Comparison of ENCODE assay signal across 9 mouse cellular contexts in the genomic region with DNA sequence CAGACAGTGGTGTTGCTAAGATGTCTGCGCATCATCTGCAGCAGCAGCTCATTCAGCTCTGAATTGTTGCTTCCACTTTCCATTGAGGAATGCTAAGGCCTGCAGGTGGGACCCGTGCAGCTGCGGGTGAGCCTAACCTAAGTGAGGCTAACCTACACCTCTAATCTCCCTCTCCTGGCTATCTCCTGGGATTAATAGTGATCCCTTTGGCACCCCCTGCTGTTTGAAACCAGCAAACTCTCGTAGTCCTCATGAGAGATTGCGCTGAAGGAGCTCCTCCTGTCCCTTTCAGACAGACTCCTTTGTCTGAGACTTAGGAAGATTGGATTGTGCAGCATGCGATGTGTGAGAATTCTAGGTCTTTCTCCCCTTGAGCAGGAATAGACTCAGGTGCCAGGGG.
DNase-seq lines count a peak whose midpoint lies in the region; ATAC-seq and TF ChIP-seq lines count a peak whose summit lies in the region.
"Had no signal": no experiment of that assay in that cellular context is flagged by ENCODE, and none has a peak within 500 bp of the region (broad histone marks: within the 10 kb centered on the region; RNA-seq: fewer than 3 reads in every experiment).

No protein-coding gene starts in this region.

- no peak overlapping the region for H3K27ac ChIP-seq in forebrain, embryonic 11.5 days (ENCODE audit: low read depth, low read length)
- H3K27ac ChIP-seq in forebrain, embryonic 10.5 days = no peak overlapping the region
- no peak overlapping the region for H3K27ac ChIP-seq in embryonic facial prominence, embryonic 10.5 days (replicated peaks)
- no peak overlapping the region for H3K27ac ChIP-seq in small intestine, adult 2 months (ENCODE audit: insufficient read depth, low read depth, low read length)
- H3K27ac ChIP-seq: hindbrain, embryonic 15.5 days had no signal

- no peak overlapping the region for H3K4me3 ChIP-seq in forebrain, embryonic 11.5 days (ENCODE audit: low read depth, low read length)
- H3K4me3 ChIP-seq in forebrain, embryonic 10.5 days = no peak overlapping the region
- no peak overlapping the region for H3K4me3 ChIP-seq in embryonic facial prominence, embryonic 10.5 days
- no peak overlapping the region for H3K4me3 ChIP-seq in small intestine, adult 2 months (ENCODE audit: low read depth, low read length)
- H3K4me3 ChIP-seq: hindbrain, embryonic 15.5 days had no signal

- no peaks in the 10 kb centered on the region for H3K36me3 ChIP-seq in forebrain, embryonic 11.5 days (ENCODE audit: control insufficient read depth, insufficient read depth, low read length)
- no peaks in the 10 kb centered on the region for H3K36me3 ChIP-seq in forebrain, embryonic 10.5 days (replicated peaks)
- H3K36me3 ChIP-seq in embryonic facial prominence, embryonic 10.5 days (replicated peaks) = 0 out of 2 replicates have a peak, but pooled peaks cover 2% of the 10 kb centered on the region
- H3K36me3 ChIP-seq in small intestine, adult 2 months (ENCODE audit: control insufficient read depth, insufficient read depth, low read length) = peaks cover 19% of the 10 kb centered on the region
- H3K36me3 ChIP-seq: hindbrain, embryonic 15.5 days had no signal

- peak; percentile 69 for DNase-seq in forebrain, embryonic 11.5 days (ENCODE audit: low spot score)
- no peak for DNase-seq in forebrain, embryonic 10.5 days (ENCODE audit: extremely low spot score, low spot score)
- peak; percentile 54 for DNase-seq in urinary bladder, postnatal 14 days (ENCODE audit: low spot score)
- no peak for DNase-seq in urinary bladder, postnatal 10 days (ENCODE audit: low spot score)
- peak; percentile 50 for DNase-seq in embryonic facial prominence, embryonic 10.5 days (ENCODE audit: low spot score)
- DNase-seq in kidney, postnatal 4 days = peak; percentile 72 to 75
- DNase-seq in lung, postnatal 14 days = peak; percentile 66

- H3K9ac ChIP-seq in forebrain, embryonic 11.5 days (ENCODE audit: low read length) = no peak overlapping the region
- H3K9ac ChIP-seq: hindbrain, embryonic 15.5 days had no signal

- no peak for TF ChIP-seq POLR2A in small intestine, adult 2 months (IDR thresholded peaks at IDR 0.05; ENCODE audit: low read depth, low read length)

- peak; percentile 45; the same call in 1 of the 2 replicates for TF ChIP-seq CTCF in small intestine, adult 2 months (IDR thresholded peaks at IDR 0.05; ENCODE audit: extremely low read depth, insufficient read length, insufficient replicate concordance, low read depth, low read length)

- 28% methylated on average over 6 of the region's 6 CpGs for WGBS in forebrain, embryonic 11.5 days
- WGBS in forebrain, embryonic 10.5 days = 27% methylated on average over 6 of the region's 6 CpGs
- WGBS in embryonic facial prominence, embryonic 10.5 days = 42% methylated on average over 6 of the region's 6 CpGs
- 57% methylated on average over 6 of the region's 6 CpGs for WGBS in small intestine, adult 2 months

- H3K27me3 ChIP-seq in forebrain, embryonic 11.5 days (ENCODE audit: control insufficient read depth, insufficient read depth, low read length) = no peaks in the 10 kb centered on the region
- no peaks in the 10 kb centered on the region for H3K27me3 ChIP-seq in forebrain, embryonic 10.5 days (ENCODE audit: poor library complexity, severe bottlenecking)
- no peaks in the 10 kb centered on the region for H3K27me3 ChIP-seq in embryonic facial prominence, embryonic 10.5 days (replicated peaks; ENCODE audit: low read depth, poor library complexity, severe bottlenecking)
- H3K27me3 ChIP-seq in small intestine, adult 2 months (ENCODE audit: control insufficient read depth, insufficient read depth, low read length) = no peaks in the 10 kb centered on the region
- H3K27me3 ChIP-seq: hindbrain, embryonic 15.5 days had no signal

- no peaks in the 10 kb centered on the region for H3K4me1 ChIP-seq in forebrain, embryonic 11.5 days (replicated peaks; ENCODE audit: control insufficient read depth, insufficient read depth, low read length)
- H3K4me1 ChIP-seq in forebrain, embryonic 10.5 days = peaks cover 8% of the 10 kb centered on the region
- no peaks in the 10 kb centered on the region for H3K4me1 ChIP-seq in embryonic facial prominence, embryonic 10.5 days
- no peaks in the 10 kb centered on the region for H3K4me1 ChIP-seq in small intestine, adult 2 months (ENCODE audit: control insufficient read depth, insufficient read depth, insufficient read length, low read length)
- H3K4me1 ChIP-seq: hindbrain, embryonic 15.5 days had no signal

- no peak overlapping the region for H3K4me2 ChIP-seq in forebrain, embryonic 11.5 days (ENCODE audit: low read depth, low read length, severe bottlenecking)
- H3K4me2 ChIP-seq: hindbrain, embryonic 15.5 days had no signal

- ATAC-seq in forebrain, embryonic 11.5 days (replicated peaks; ENCODE audit: low FRiP score) = no peak

- no peaks in the 10 kb centered on the region for H3K9me3 ChIP-seq in forebrain, embryonic 11.5 days (ENCODE audit: control insufficient read depth, low read length)
- no peaks in the 10 kb centered on the region for H3K9me3 ChIP-seq in forebrain, embryonic 10.5 days
- H3K9me3 ChIP-seq in embryonic facial prominence, embryonic 10.5 days = no peaks in the 10 kb centered on the region
- H3K9me3 ChIP-seq: hindbrain, embryonic 15.5 days had no signal

Comparison
In these comparisons a context has a peak if more than half of its experiments do, and no peak if none do; other contexts are left out.
1. DNase-seq: peak in forebrain, embryonic 11.5 days (single experiment), urinary bladder, postnatal 14 days (single experiment), embryonic facial prominence, embryonic 10.5 days (single experiment), kidney, postnatal 4 days (2 of 2) and lung, postnatal 14 days (single experiment); none in forebrain, embryonic 10.5 days (single experiment) and urinary bladder, postnatal 10 days (single experiment).